Mouse (Mus musculus): ENCODE measurements around the gene Hdac7. TPM values are rescaled to one million over a fixed set of nuclear protein-coding genes. Genes with fewer than 3 reads are reported as not detected.
A peak's percentile ranks its signal among the peaks of the same experiment; 100 is the strongest.

The Hdac7 gene
- total RNA-seq, 2 experiments from 2014 or later = 11.9 to 15.0 TPM

GRCm38 (mm10) chr15:97787799-97788667 is 56.3 kb downstream of the Hdac7 start:
- DNase-seq = no peak

- DNase-seq = no peak
Observed at GRCm38 (mm10) chr15:97787148-97787798, 57.0 kb downstream of the Hdac7 start.

GRCm38 (mm10) chr15:97786412-97787112 is 57.7 kb downstream of the Hdac7 start:
- no peak for DNase-seq

- DNase-seq = peak; percentile 50
Observed at GRCm38 (mm10) chr15:97785731-97786411, 58.4 kb downstream of the Hdac7 start.

- no peak for DNase-seq
Observed at GRCm38 (mm10) chr15:97784561-97785161, 59.6 kb downstream of the Hdac7 start.

GRCm38 (mm10) chr15:97784092-97784559 is 60.2 kb downstream of the Hdac7 start:
- DNase-seq = peak; percentile 92

- peak; percentile 73 for DNase-seq
Observed at GRCm38 (mm10) chr15:97782749-97783105, 61.6 kb downstream of the Hdac7 start.

GRCm38 (mm10) chr15:97781961-97782748 is 62.1 kb downstream of the Hdac7 start:
- peak; percentile 59 for DNase-seq

GRCm38 (mm10) chr15:97780611-97781031 is 63.7 kb downstream of the Hdac7 start:
- DNase-seq = no peak

GRCm38 (mm10) chr15:97779576-97779975 is 64.7 kb downstream of the Hdac7 start:
- no peak for DNase-seq

- DNase-seq = no peak
Observed at GRCm38 (mm10) chr15:97778311-97779098, 65.8 kb downstream of the Hdac7 start, which contains the start of gene Slc48a1. Slc48a1 (plus strand) TSS chr15:97778520.

GRCm38 (mm10) chr15:97776919-97777318 is 67.4 kb downstream of the Hdac7 start:
- DNase-seq = no peak

GRCm38 (mm10) chr15:97776514-97776913 is 67.8 kb downstream of the Hdac7 start:
- DNase-seq = peak; percentile 55

GRCm38 (mm10) chr15:97773961-97774370 is 70.3 kb downstream of the Hdac7 start:
- DNase-seq = no peak

- DNase-seq = peak; percentile 72
Observed at GRCm38 (mm10) chr15:97773108-97773507, 71.2 kb downstream of the Hdac7 start.

- DNase-seq = no peak
Observed at GRCm38 (mm10) chr15:97770280-97770679, 74.0 kb downstream of the Hdac7 start.

- peak; percentile 20 for DNase-seq
Observed at GRCm38 (mm10) chr15:97768192-97768591, 76.1 kb downstream of the Hdac7 start.

GRCm38 (mm10) chr15:97767280-97768186 is 76.8 kb downstream of the Hdac7 start, which contains the start of gene Rapgef3:
Rapgef3 (minus strand) TSS chr15:97767972.
- peak; percentile 88 for DNase-seq
